Mouse (Mus musculus) kidney, embryonic 15.5 days (tissue): ENCODE measurements around the gene Stpg4. TPM values are rescaled to one million over a fixed set of nuclear protein-coding genes. Genes with fewer than 3 reads are reported as not detected.
A peak's percentile ranks its signal among the peaks of the same experiment; 100 is the strongest.

Experiments used
- ATAC-seq: fragments of 200-750 bp; cut with Nextera tagmentation; replicated peaks from 2 replicates; pipeline ENCODE4 v1.8.0; 2017; ENCODE audit warnings: moderate TSS enrichment; ENCODE audit not compliant: low FRiP score
- H3K27ac ChIP-seq: fragments of 300-500 bp; sonication (generic); 2 replicates; pipeline ENCODE4 v1.5.1; 2015; ENCODE audit warnings: mild to moderate bottlenecking, inconsistent platforms
- H3K27me3 ChIP-seq: fragments of 300-500 bp; sonication (generic); 2 replicates; pipeline ENCODE4 v1.6.1; 2015; ENCODE audit warnings: inconsistent platforms
- H3K36me3 ChIP-seq: fragments of 300-500 bp; sonication (generic); 2 replicates; pipeline ENCODE4 v1.6.1; 2015; ENCODE audit warnings: inconsistent platforms
- H3K4me1 ChIP-seq: fragments of 300-500 bp; sonication (generic); 2 replicates; pipeline ENCODE4 v1.6.1; 2015; ENCODE audit warnings: inconsistent platforms
- H3K4me2 ChIP-seq: fragments of 300-500 bp; sonication (generic); 2 replicates; pipeline ENCODE4 v1.6.1; 2015; ENCODE audit warnings: moderate library complexity, mild to moderate bottlenecking, inconsistent platforms
- H3K4me3 ChIP-seq: fragments of 300-500 bp; sonication (generic); replicated peaks from 2 replicates; pipeline ENCODE4 v1.5.1; 2015; ENCODE audit warnings: mild to moderate bottlenecking, inconsistent platforms
- H3K9ac ChIP-seq: fragments of 300-500 bp; sonication (generic); 2 replicates; pipeline ENCODE4 v1.6.1; 2015; ENCODE audit warnings: mild to moderate bottlenecking, inconsistent platforms
- H3K9me3 ChIP-seq: fragments of 300-500 bp; sonication (generic); replicated peaks from 2 replicates; pipeline ENCODE4 v1.6.1; 2016; ENCODE audit warnings: inconsistent platforms
- WGBS: fragments of 180-500 bp; shearing (Covaris S2); methylation state at CpG from one replicate; pipeline ENCODE4 v1.1.7; 2015; ENCODE audit warnings: mixed read lengths; 5-methylcytosine and 5-hydroxymethylcytosine counted together
- polyA plus RNA-seq: library from polyadenylated mRNA; unstranded; fragments of >200 nt; fragmentation: Nextera tagmentation; extraction: Ambion mirVana; gene quantifications from 2 replicates; pipeline ENCODE4 v1.2.1, GENCODE M21; 2015

The Stpg4 gene
- polyA plus RNA-seq, 1 experiment from 2014 or later, result not detected

- H3K9ac ChIP-seq, result no peak overlapping the region
- no peak overlapping the region for H3K27ac ChIP-seq
- no peaks in the 10 kb centered on the region for H3K27me3 ChIP-seq
- no peak overlapping the region for H3K4me3 ChIP-seq
- H3K9me3 ChIP-seq, result no peaks in the 10 kb centered on the region
- no peaks in the 10 kb centered on the region for H3K36me3 ChIP-seq
- 86% methylated on average over 8 of the region's 8 CpGs for WGBS
- H3K4me2 ChIP-seq, result no peak overlapping the region
- peaks cover 35% of the 10 kb centered on the region for H3K4me1 ChIP-seq
- no peak for ATAC-seq
Observed at GRCm38 (mm10) chr17:87355456-87355855, 72.1 kb downstream of the Stpg4 start.

DNA sequence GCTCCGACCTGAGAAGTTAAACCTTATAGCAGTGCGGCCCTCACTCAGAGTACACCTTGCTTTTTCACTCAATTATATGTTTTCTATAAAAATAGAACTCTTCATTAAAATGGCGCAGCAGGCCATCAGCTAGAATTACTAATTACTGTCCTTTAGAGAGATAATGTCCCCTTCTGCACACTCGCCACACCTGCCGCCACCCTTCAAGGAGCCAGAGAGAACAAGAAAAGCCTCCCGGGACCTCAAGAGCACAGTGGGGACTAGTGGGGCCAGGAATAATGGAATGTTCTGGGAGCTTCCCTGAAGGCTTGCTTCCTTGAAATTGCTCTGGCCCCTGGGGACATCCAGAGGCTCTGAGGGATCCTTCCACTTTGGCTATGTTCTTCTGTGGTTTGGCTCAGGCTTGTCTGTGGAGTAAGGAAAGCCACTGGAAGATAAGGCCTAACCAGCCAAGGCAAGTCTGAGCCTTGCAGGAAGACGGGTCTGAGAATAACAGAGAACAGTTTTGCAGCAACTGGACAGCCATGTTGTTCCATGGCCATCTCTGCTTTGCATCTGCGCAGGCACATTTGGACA lies 73.7 kb downstream of the Stpg4 start:
- H3K4me3 ChIP-seq, result no peak overlapping the region
- H3K36me3 ChIP-seq, result no peaks in the 10 kb centered on the region
- no peak overlapping the region for H3K9ac ChIP-seq
- H3K27me3 ChIP-seq, result no peaks in the 10 kb centered on the region
- H3K9me3 ChIP-seq, result no peaks in the 10 kb centered on the region
- no peak overlapping the region for H3K4me2 ChIP-seq
- 88% methylated on average over 8 of the region's 8 CpGs for WGBS
- ATAC-seq, result no peak
- H3K4me1 ChIP-seq, result peaks cover 50% of the 10 kb centered on the region
- H3K27ac ChIP-seq, result no peak overlapping the region

DNA sequence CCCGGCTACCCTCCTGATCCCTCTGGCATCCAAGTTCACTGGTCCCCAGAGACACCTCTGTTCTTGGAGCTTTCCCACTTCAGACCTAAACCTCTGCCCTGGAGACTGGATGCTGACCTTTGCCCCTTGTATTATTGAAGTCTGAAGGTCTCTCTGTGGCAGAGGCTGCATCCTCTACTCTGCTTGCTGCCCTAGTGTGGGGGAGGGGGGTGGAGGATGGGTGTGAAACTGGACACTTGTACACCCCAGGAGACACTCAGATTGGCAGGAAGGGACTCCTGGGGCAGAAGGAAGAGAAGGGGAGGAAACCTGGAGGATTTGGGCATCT lies 74.7 kb downstream of the Stpg4 start:
- peaks cover 55% of the 10 kb centered on the region for H3K4me1 ChIP-seq
- 18% methylated on average over 1 of the region's 1 CpGs for WGBS
- H3K27me3 ChIP-seq, result no peaks in the 10 kb centered on the region
- H3K4me2 ChIP-seq, result no peak overlapping the region
- H3K36me3 ChIP-seq, result no peaks in the 10 kb centered on the region
- no peaks in the 10 kb centered on the region for H3K9me3 ChIP-seq
- H3K27ac ChIP-seq, result peak overlapping the region; percentile 83
- ATAC-seq, result no peak
- H3K4me3 ChIP-seq, result no peak overlapping the region
- H3K9ac ChIP-seq, result no peak overlapping the region

- Histone ChIP-seq H3K9me3 (no peaks in the 10 kb centered on the region), H3K27ac (peak overlapping the region; percentile 83), H3K36me3 (no peaks in the 10 kb centered on the region), H3K9ac (no peak overlapping the region), H3K4me2 (no peak overlapping the region), H3K27me3 (no peaks in the 10 kb centered on the region), H3K4me3 (no peak overlapping the region), H3K4me1 (peaks cover 55% of the 10 kb centered on the region)
- 16% methylated on average over 16 of the region's 16 CpGs for WGBS
- peak; percentile 63 for ATAC-seq
Observed at GRCm38 (mm10) chr17:87352106-87352897, 75.2 kb downstream of the Stpg4 start.

DNA sequence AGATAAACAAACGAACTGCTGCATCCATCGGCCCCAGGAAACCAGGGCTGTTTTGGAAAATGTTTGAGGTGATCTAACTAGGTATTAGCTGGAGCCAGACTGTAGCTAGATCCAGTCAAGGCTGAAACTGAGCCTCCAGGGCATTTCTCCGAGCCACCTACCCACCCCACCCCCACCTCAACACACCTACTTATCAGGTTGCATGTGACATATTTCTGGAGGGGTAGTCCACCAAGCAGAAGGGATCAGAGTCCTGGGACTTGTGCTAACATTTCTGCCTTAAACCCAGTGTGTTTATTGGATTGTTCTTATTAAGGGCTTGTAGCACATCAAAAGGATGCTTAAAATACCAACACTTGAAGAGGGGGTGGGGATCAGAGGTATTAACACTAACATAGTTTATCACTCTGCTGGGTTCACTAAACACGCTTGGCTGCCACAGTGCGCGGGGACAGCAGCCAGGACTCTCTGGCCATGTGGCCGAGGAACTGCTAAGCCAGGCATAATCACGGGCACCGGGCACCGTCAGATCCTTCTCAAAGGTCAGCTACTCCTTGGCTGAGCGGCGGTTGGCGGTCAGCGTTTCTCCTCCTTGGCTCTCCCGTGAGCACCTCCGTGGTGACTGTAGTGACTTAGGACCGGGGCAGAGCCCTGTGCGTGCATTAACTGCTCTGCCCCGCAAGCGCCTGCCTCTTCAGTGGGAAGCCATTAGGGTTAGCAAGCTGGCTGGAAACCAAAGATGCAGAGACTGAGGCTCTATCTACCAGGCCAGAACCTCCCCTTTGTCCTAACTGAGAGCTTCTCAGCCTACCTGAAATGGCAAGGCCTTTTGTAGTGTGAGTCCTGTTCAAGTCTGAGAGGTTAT lies 76.1 kb downstream of the Stpg4 start:
- Histone ChIP-seq H3K9ac (no peak overlapping the region), H3K27me3 (no peaks in the 10 kb centered on the region), H3K9me3 (no peaks in the 10 kb centered on the region), H3K27ac (peak overlapping the region; percentile 83), H3K4me3 (no peak overlapping the region), H3K36me3 (no peaks in the 10 kb centered on the region), H3K4me2 (0 out of 2 replicates have a peak overlapping the region, but pooled peaks have one; percentile 2), H3K4me1 (peaks cover 55% of the 10 kb centered on the region)
- 20% methylated on average over 20 of the region's 20 CpGs for WGBS
- ATAC-seq, result peak; percentile 35

DNA sequence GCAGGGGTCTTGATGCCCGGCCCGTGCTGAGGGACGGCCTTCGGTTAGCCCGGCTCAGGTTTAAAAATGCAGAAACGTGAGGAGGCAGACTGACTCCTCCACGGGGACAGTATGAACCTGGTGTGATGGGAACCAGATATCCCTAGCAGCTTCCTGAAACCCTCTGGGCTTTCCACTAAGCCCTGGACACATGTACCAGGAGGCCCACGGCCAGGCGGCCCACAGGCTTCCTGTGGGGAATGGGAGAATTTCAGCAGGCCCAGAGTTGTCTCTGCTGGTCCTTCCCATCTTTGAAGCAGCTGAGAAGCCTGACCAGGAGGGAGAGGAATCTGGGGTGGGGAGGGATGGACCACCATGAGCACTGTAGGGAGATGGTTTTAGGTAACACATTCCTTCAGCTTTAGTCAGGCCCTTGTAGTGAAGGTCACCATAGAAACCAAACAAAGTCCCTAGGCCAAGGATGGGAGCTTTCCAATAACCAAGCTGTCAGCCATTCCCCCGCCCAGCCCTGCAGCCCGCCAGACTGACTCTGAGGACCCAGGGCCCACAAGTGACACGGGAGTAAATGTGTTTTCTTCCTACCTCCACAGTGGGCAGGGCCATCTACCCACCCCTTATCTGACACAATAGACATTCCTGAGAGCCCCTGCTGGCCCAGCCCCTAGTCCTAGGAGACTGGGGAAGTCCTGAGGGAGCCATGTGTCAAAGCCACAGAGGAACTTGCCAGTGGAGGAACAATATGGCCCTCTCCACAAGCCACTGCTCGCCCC lies 76.9 kb downstream of the Stpg4 start:
- ATAC-seq, result peak; percentile 17
- WGBS, result 34% methylated on average over 13 of the region's 13 CpGs
- Histone ChIP-seq H3K9ac (no peak overlapping the region), H3K36me3 (no peaks in the 10 kb centered on the region), H3K27ac (peak overlapping the region; percentile 83), H3K4me1 (peaks cover 52% of the 10 kb centered on the region), H3K4me3 (no peak overlapping the region), H3K27me3 (no peaks in the 10 kb centered on the region), H3K4me2 (0 out of 2 replicates have a peak overlapping the region, but pooled peaks have one; percentile 1), H3K9me3 (no peaks in the 10 kb centered on the region)

DNA sequence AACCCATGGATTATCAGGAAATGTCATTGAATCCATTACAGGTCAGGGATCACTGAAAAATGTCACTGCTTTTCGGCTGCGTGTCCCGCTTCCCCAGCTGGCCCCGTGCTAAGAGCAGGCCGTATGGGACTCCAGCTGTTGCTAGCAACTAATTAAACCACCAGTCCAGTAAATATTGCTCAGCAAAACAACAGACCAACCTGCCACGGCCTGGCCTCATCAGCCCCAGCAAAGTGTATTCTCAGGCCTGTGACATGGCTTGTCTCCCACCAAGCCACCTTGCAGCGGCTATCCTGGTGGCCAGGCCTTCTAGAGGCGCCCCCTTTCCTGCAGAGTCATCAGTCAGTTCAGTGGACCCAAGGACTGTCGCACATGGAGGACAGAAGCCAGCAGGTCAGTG lies 78.0 kb downstream of the Stpg4 start:
- 57% methylated on average over 9 of the region's 9 CpGs for WGBS
- no peak overlapping the region for H3K4me3 ChIP-seq
- H3K4me2 ChIP-seq, result no peak overlapping the region
- H3K27me3 ChIP-seq, result no peaks in the 10 kb centered on the region
- no peak overlapping the region for H3K9ac ChIP-seq
- no peaks in the 10 kb centered on the region for H3K36me3 ChIP-seq
- ATAC-seq, result no peak
- H3K9me3 ChIP-seq, result no peaks in the 10 kb centered on the region
- 0 out of 2 replicates have a peak overlapping the region, but pooled peaks have one; percentile 14 for H3K27ac ChIP-seq
- peaks cover 52% of the 10 kb centered on the region for H3K4me1 ChIP-seq

DNA sequence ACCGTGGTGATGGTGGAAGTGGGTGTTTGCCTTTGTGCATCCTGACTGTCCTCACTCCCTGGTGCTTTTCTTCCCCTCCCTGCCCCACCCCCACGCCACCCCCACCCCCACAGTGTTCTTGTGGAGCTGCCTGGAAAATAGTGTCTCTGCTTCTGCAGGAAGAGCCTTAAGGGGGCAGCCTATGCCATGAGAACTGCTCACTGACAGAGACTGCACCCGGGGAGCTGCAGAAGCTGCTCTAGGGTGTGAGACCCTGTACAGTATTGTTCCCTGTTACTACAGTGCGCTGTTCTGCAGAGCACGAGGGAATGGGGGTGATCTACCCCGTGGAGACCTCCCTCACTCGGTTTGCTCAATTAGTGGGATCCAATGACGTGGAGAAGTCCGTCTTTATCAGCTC lies 78.5 kb downstream of the Stpg4 start:
- WGBS, result 21% methylated on average over 9 of the region's 9 CpGs
- no peaks in the 10 kb centered on the region for H3K9me3 ChIP-seq
- ATAC-seq, result no peak
- no peaks in the 10 kb centered on the region for H3K36me3 ChIP-seq
- no peak overlapping the region for H3K9ac ChIP-seq
- no peak overlapping the region for H3K4me3 ChIP-seq
- H3K4me1 ChIP-seq, result peaks cover 52% of the 10 kb centered on the region
- no peak overlapping the region for H3K27ac ChIP-seq
- H3K4me2 ChIP-seq, result no peak overlapping the region
- H3K27me3 ChIP-seq, result peaks cover 3% of the 10 kb centered on the region; the same call in 1 of the 2 replicates

DNA sequence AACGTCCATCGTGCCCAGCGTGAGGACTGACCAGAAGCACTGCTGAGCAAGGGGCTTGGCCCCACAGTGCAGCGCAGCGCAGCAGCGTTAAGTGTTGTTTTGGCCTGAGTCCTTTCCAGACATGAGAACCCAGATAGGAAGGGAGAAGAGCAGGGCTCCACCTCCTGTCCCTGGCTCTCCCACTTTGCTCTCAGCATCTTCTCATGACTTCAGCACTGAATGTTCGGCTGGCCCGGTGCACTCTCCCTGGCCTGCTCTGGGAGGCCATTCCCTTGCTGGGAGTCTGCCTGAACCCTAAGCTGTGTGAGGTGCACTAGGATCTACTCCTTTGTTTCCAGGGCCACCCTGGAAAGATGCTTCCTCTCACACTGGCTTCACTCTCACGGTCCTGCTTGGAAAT lies 79.2 kb downstream of the Stpg4 start:
- H3K27me3 ChIP-seq, result peaks cover 3% of the 10 kb centered on the region; the same call in 1 of the 2 replicates
- H3K4me3 ChIP-seq, result no peak overlapping the region
- no peaks in the 10 kb centered on the region for H3K36me3 ChIP-seq
- 53% methylated on average over 9 of the region's 9 CpGs for WGBS
- no peaks in the 10 kb centered on the region for H3K9me3 ChIP-seq
- no peak overlapping the region for H3K4me2 ChIP-seq
- peaks cover 50% of the 10 kb centered on the region for H3K4me1 ChIP-seq
- no peak overlapping the region for H3K9ac ChIP-seq
- H3K27ac ChIP-seq, result no peak overlapping the region
- ATAC-seq, result no peak

GRCm38 (mm10) chr17:87345252-87345593 lies 82.3 kb downstream of the Stpg4 start:
- Histone ChIP-seq H3K9ac (no peak overlapping the region), H3K27me3 (peaks cover 3% of the 10 kb centered on the region; the same call in 1 of the 2 replicates), H3K27ac (no peak overlapping the region), H3K4me2 (no peak overlapping the region), H3K4me3 (no peak overlapping the region), H3K9me3 (no peaks in the 10 kb centered on the region), H3K4me1 (peaks cover 18% of the 10 kb centered on the region), H3K36me3 (no peaks in the 10 kb centered on the region)
- 40% methylated on average over 4 of the region's 4 CpGs for WGBS
- no peak for ATAC-seq

- H3K27me3 ChIP-seq, result peaks cover 3% of the 10 kb centered on the region; the same call in 1 of the 2 replicates
- H3K4me2 ChIP-seq, result no peak overlapping the region
- no peak overlapping the region for H3K9ac ChIP-seq
- no peaks in the 10 kb centered on the region for H3K9me3 ChIP-seq
- H3K4me3 ChIP-seq, result no peak overlapping the region
- WGBS, result 63% methylated on average over 18 of the region's 18 CpGs
- ATAC-seq, result no peak
- peaks cover 13% of the 10 kb centered on the region for H3K4me1 ChIP-seq
- H3K27ac ChIP-seq, result no peak overlapping the region
- H3K36me3 ChIP-seq, result no peaks in the 10 kb centered on the region
Observed at GRCm38 (mm10) chr17:87344441-87345251, 82.9 kb downstream of the Stpg4 start.
